Mouse (Mus musculus) Patski (cell line): ENCODE results near the gene Inpp5k. TPM values are rescaled to one million over a fixed set of nuclear protein-coding genes. Genes with fewer than 3 reads are reported as not detected.
"Not testable (repeated sequence)": the region's sequence is repeated elsewhere in the genome, so short reads cannot be mapped to it uniquely, and the experiment has no call there.

Source experiments
- ATAC-seq: fragments of 100-300 bp; one replicate; pipeline ENCODE4 v1.8.0; 2021
- CTCF ChIA-PET: fragments of 350-600 bp; sonication (Branson Sonifier 250); formaldehyde crosslinking; loops from one replicate; lab custom pipeline; 2022; ENCODE audit warnings: inconsistent platforms; lab: Charles Lee
- POLR2A ChIA-PET: fragments of 350-600 bp; sonication (Branson Sonifier 250); formaldehyde crosslinking; loops from one replicate; lab custom pipeline; 2022; ENCODE audit warnings: antibody characterized with exemption, inconsistent platforms; lab: Charles Lee
- DNase-seq: peaks from one replicate; pipeline ENCODE4 v3.0.0-alpha.2; 2011; ENCODE audit warnings: low read depth, low spot score
- H3K27me3 ChIP-seq: fragments of 371-371 bp; one replicate; pipeline ENCODE4 v1.5.1; 2021
- CTCF ChIP-seq: fragments of 100-300 bp; IDR thresholded peaks from one replicate; pipeline ENCODE4 v1.5.1; 2021
- in situ Hi-C: fragments of 300-500 bp; cut with MboI; formaldehyde crosslinking; loops from 3 replicates; pipeline ENCODE4 v1.11.1; 2018; ENCODE audit warnings: low pct_unique_long_range_greater_than_20kb, mixed read lengths
- polyA plus RNA-seq: library from polyadenylated mRNA; unstranded; gene quantifications from one replicate; pipeline ENCODE4 v1.2.3, GENCODE M21; 2021

The Inpp5k gene
- polyA plus RNA-seq, 1 experiment from 2014 or later: 32.9 TPM

GRCm38 (mm10) chr11:75689977-75690376, 59.2 kb downstream of the Inpp5k start:
- in situ Hi-C loops: no loop called here
- no peak for TF ChIP-seq CTCF
- DNase-seq (no peak), ATAC-seq (no peak)
- H3K27me3 ChIP-seq: no peaks in the 10 kb centered on the region
- ChIA-PET CTCF (no interaction called here), POLR2A (interaction anchor here (0.6 to 1.0 kb wide), 3 partner anchors 12 to 281 kb away, joined by 3 to 4 read pairs (median 4); partner anchors contain the start of gene Ywhae)

DNA sequence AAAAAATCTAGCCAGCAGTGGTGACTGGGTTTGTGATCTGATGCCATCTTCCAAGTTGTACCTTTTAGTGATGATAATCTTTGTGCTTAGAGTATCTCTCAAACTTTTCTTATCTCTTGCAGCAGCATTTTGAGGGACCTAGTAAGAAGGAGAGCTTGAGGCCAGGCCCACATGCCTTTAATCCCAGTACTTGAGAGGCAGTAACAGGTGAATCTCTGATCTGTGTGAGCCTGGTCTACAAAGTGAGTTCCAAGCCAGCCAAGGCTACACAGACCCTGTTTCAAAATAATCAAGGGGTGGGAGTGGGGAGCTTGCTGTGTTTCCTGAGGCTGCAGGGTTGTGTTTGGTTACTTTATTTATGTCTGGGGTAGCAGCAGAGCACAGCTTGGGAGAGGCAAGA, 60.3 kb downstream of the Inpp5k start:
- ATAC-seq: no peak
- CTCF ChIA-PET: no interaction called here

DNA sequence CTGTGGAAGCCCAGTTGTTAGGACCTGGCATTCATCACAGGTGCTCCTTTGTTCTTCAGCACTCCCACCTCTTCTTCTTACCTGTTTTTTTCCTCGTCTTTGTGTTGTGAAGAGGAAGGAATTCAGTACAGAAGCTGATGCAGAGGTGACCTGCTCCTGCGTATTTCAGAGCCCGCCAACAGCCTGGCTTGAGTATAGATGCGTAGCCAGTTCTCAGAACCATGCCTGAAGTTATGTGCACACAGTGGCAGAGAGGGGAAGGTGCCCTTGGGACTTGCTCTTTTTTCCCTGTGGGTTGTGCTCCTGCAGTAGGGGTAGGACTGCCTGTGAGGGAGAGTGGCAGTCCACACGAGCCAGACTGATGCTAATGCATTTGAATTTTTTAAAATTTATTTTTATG, 62.8 kb downstream of the Inpp5k start:
- no peak for DNase-seq
- ATAC-seq: no peak
- TF ChIP-seq CTCF: no peak
- in situ Hi-C loops: no loop called here
- ChIA-PET POLR2A (no interaction called here), CTCF (no interaction called here)
- H3K27me3 ChIP-seq: no peaks in the 10 kb centered on the region

More for the DNA sequence above, 60.3 kb downstream of the Inpp5k start:
- no peak for TF ChIP-seq CTCF
- POLR2A ChIA-PET: interaction anchor here (1.0 kb wide), 1 partner anchor 41 kb away, joined by 4 read pairs; the partner anchor contains the start of gene Ywhae
- no peak for DNase-seq
- in situ Hi-C loops: no loop called here
- no peaks in the 10 kb centered on the region for H3K27me3 ChIP-seq

DNA sequence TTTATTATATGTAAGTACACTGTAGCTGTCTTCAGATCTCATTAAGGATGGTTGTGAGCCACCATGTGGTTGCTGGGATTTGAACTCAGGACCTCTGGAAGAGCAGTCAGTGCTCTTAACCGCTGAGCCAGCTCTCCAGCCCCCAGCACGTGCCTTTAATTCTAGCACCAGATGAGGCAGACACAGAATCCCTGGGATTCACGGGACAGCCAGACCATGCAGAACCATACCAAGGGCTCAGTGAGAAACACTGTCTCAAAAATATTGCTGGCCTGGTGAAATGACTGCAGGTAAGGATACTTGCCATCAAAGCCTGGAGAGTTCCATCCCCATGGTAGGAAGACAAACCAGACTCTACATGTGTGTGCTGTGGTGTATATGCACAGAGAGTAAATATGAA, 66.7 kb downstream of the Inpp5k start:
- H3K27me3 ChIP-seq, in situ Hi-C loops, ATAC-seq, DNase-seq: not testable (repeated sequence)
- ChIA-PET CTCF (interaction anchor here (1.4 kb wide), 1 partner anchor 10 kb away, joined by 5 read pairs; no protein-coding TSS in a partner anchor), POLR2A (interaction anchor here (0.6 kb wide), 1 partner anchor 138 kb away, joined by 3 read pairs; no protein-coding TSS in a partner anchor)

Other genes starting within 250 kb of the Inpp5k start
- 2.5 TPM for gene Serpinf1, start 208.3 kb upstream of the Inpp5k start, polyA plus RNA-seq
- 0.04 TPM for gene Serpinf2, start 191.4 kb upstream of the Inpp5k start, polyA plus RNA-seq
- 28.9 TPM for gene Wdr81, start 176.3 kb upstream of the Inpp5k start, polyA plus RNA-seq
- 0.85 TPM for gene Tlcd2, start 169.3 kb upstream of the Inpp5k start, polyA plus RNA-seq
- 132 TPM for gene Prpf8, start 144.2 kb upstream of the Inpp5k start, polyA plus RNA-seq
- gene Rilp, start 120.9 kb upstream of the Inpp5k start, polyA plus RNA-seq: 1.4 TPM
- 0.17 TPM for gene Scarf1, start 117.4 kb upstream of the Inpp5k start, polyA plus RNA-seq
- 10.0 TPM for gene Slc43a2, start 99.3 kb upstream of the Inpp5k start, polyA plus RNA-seq
- gene Pitpna, start 42.9 kb upstream of the Inpp5k start, polyA plus RNA-seq: 141 TPM
- gene Myo1c, start 19.5 kb downstream of the Inpp5k start, polyA plus RNA-seq: 121 TPM
- 116 TPM for gene Crk, start 48.3 kb downstream of the Inpp5k start, polyA plus RNA-seq
- 860 TPM for gene Ywhae, start 101.9 kb downstream of the Inpp5k start, polyA plus RNA-seq
- 0.04 TPM for gene Doc2b, start 165.1 kb downstream of the Inpp5k start, polyA plus RNA-seq